Mouse (Mus musculus): ENCODE measurements around the gene Stt3b.

- no peak for TF ChIP-seq CTCF (IDR thresholded peaks at IDR 0.05; ENCODE audit: low read depth)
- TF ChIP-seq EP300 (IDR thresholded peaks at IDR 0.05; ENCODE audit: low read depth), result no peak
Observed at GRCm38 (mm10) chr9:115326533-115326890, 16.3 kb upstream of the Stt3b start.
